Comparison of ENCODE assay signal across 34 mouse cellular contexts in the genomic region with DNA sequence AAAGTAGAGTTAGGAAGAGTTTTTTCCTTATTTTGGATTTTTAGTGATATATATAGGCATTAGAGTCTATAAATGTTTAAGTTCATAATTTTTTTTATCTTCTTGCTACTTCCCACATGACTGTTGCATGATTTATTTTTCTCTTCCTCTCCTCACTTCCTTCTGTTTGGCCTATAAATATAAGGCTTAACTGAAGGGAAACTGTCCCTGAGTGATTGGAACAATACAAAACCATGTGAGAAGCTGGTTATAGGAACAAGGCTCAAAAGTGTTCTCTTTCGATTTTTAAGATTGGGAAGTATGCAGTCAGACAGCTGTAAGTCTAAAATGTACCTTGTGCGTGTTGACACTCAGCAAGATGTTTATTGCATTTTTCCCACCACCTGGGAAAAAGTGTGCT. TPM values are rescaled to one million over a fixed set of nuclear protein-coding genes. Genes with fewer than 3 reads are reported as not detected.
DNase-seq lines count a peak whose midpoint lies in the region; ATAC-seq lines count a peak whose summit lies in the region.
"Had no signal": no experiment of that assay in that cellular context is flagged by ENCODE, and none has a peak within 500 bp of the region (broad histone marks: within the 10 kb centered on the region; RNA-seq: fewer than 3 reads in every experiment).

No protein-coding gene starts in this region.

- intact Hi-C loops in heart, postnatal 25 days (cut with DNase I): no loop called here

- no peak overlapping the region for H3K4me3 ChIP-seq in limb, embryonic 10.5 days
- no peak overlapping the region for H3K4me3 ChIP-seq in kidney, embryonic 14.5 days (ENCODE audit: low read length)
- H3K4me3 ChIP-seq: embryonic facial prominence, embryonic 10.5 days; embryonic facial prominence, embryonic 15.5 days; forebrain, embryonic 12.5 days; heart, embryonic 12.5 days; hindbrain, embryonic 10.5 days; hindbrain, embryonic 15.5 days; limb, embryonic 12.5 days; liver, embryonic 12.5 days; myocyte; neural tube, embryonic 13.5 days had no signal

- no peak overlapping the region for H3K9ac ChIP-seq in kidney, embryonic 14.5 days (ENCODE audit: low read depth, low read length)
- H3K9ac ChIP-seq: embryonic facial prominence, embryonic 15.5 days; forebrain, embryonic 12.5 days; forebrain, postnatal 0 days; heart, embryonic 12.5 days; hindbrain, embryonic 15.5 days; limb, embryonic 12.5 days; liver, embryonic 12.5 days; liver, postnatal 0 days; neural tube, embryonic 13.5 days had no signal

- no peaks in the 10 kb centered on the region for H3K9me3 ChIP-seq in limb, embryonic 10.5 days (replicated peaks)
- no peaks in the 10 kb centered on the region for H3K9me3 ChIP-seq in kidney, embryonic 14.5 days (ENCODE audit: control insufficient read depth, low read length)
- H3K9me3 ChIP-seq: embryonic facial prominence, embryonic 10.5 days; embryonic facial prominence, embryonic 15.5 days; forebrain, embryonic 12.5 days; G1E; heart, embryonic 12.5 days; hindbrain, embryonic 10.5 days; hindbrain, embryonic 15.5 days; limb, embryonic 12.5 days; liver, embryonic 12.5 days; neural tube, embryonic 13.5 days had no signal

- WGBS in limb, embryonic 10.5 days: 82% methylated on average over 2 of the region's 2 CpGs
- WGBS in kidney, embryonic 14.5 days: 75% methylated on average over 2 of the region's 2 CpGs

- H3K4me2 ChIP-seq in kidney, embryonic 14.5 days (replicated peaks; ENCODE audit: low read depth, low read length): no peak overlapping the region
- H3K4me2 ChIP-seq: embryonic facial prominence, embryonic 15.5 days; forebrain, embryonic 12.5 days; heart, embryonic 12.5 days; hindbrain, embryonic 15.5 days; limb, embryonic 12.5 days; liver, embryonic 12.5 days; midbrain, embryonic 11.5 days; neural tube, embryonic 13.5 days had no signal

- peak; percentile 1 for DNase-seq in heart, adult 8-10 months (ENCODE audit: low spot score)
- no peak for DNase-seq in heart, postnatal 25 days (ENCODE audit: low spot score)
- DNase-seq in brain, adult 2 months (ENCODE audit: low read depth, low spot score): peak; percentile 9
- DNase-seq in telencephalon, adult 2 months (ENCODE audit: low read depth, low spot score): peak; percentile 22
- no peak for DNase-seq in limb, embryonic 10.5 days (ENCODE audit: low spot score)
- DNase-seq: adrenal gland, postnatal 10 days; cerebellum, adult 11-12 months; cerebellum, adult 9-11 months; forebrain, postnatal 0 days; gastrocnemius, postnatal 14 days; heart, adult 18-20 months; kidney, adult 18-20 months; layer of hippocampus, postnatal 36 days; liver, postnatal 0 days; lung, postnatal 10 days; thymus, adult 18-20 months; thymus, postnatal 25 days had no signal

- H3K36me3 ChIP-seq in limb, embryonic 10.5 days: no peaks in the 10 kb centered on the region
- no peaks in the 10 kb centered on the region for H3K36me3 ChIP-seq in kidney, embryonic 14.5 days (ENCODE audit: control insufficient read depth, insufficient read depth, low read length)
- H3K36me3 ChIP-seq: embryonic facial prominence, embryonic 10.5 days; embryonic facial prominence, embryonic 15.5 days; forebrain, embryonic 12.5 days; G1E; heart, embryonic 12.5 days; hindbrain, embryonic 10.5 days; hindbrain, embryonic 15.5 days; limb, embryonic 12.5 days; liver, embryonic 12.5 days; neural tube, embryonic 13.5 days had no signal

- H3K4me1 ChIP-seq in limb, embryonic 10.5 days: no peaks in the 10 kb centered on the region
- H3K4me1 ChIP-seq in kidney, embryonic 14.5 days (ENCODE audit: control insufficient read depth, insufficient read depth, low read length): no peaks in the 10 kb centered on the region
- H3K4me1 ChIP-seq: embryonic facial prominence, embryonic 10.5 days; embryonic facial prominence, embryonic 15.5 days; forebrain, embryonic 12.5 days; heart, embryonic 12.5 days; hindbrain, embryonic 10.5 days; hindbrain, embryonic 15.5 days; limb, embryonic 12.5 days; liver, embryonic 12.5 days; neural tube, embryonic 13.5 days had no signal

- peak; percentile 88 for ATAC-seq in megakaryocyte, adult 5-6 weeks (ENCODE audit: poor library complexity, severe bottlenecking)
- no peak for ATAC-seq in kidney, embryonic 14.5 days (ENCODE audit: low FRiP score, low TSS enrichment)
- ATAC-seq: forebrain, postnatal 0 days; inflammation-experienced regulatory T-cells, adult 6 months; liver, embryonic 12.5 days; liver, postnatal 0 days; midbrain, embryonic 16.5 days; Patski had no signal

- no peak overlapping the region for H3K27ac ChIP-seq in limb, embryonic 10.5 days
- no peak overlapping the region for H3K27ac ChIP-seq in kidney, embryonic 14.5 days (ENCODE audit: low read depth, low read length)
- H3K27ac ChIP-seq: embryonic facial prominence, embryonic 10.5 days; embryonic facial prominence, embryonic 15.5 days; forebrain, embryonic 12.5 days; hindbrain, embryonic 10.5 days; hindbrain, embryonic 15.5 days; limb, embryonic 12.5 days; liver, embryonic 12.5 days; neural tube, embryonic 13.5 days had no signal

- no peaks in the 10 kb centered on the region for H3K27me3 ChIP-seq in limb, embryonic 10.5 days (ENCODE audit: low read depth, poor library complexity, severe bottlenecking)
- no peaks in the 10 kb centered on the region for H3K27me3 ChIP-seq in kidney, embryonic 14.5 days (ENCODE audit: control insufficient read depth, insufficient read depth, low read length)
- H3K27me3 ChIP-seq: embryonic facial prominence, embryonic 15.5 days; forebrain, embryonic 12.5 days; heart, embryonic 12.5 days; hindbrain, embryonic 15.5 days; limb, embryonic 12.5 days; liver, embryonic 12.5 days; neural tube, embryonic 13.5 days had no signal

RNA-seq across cellular contexts. Expression of gene Pkib, which starts 58.4 kb away (rescaled TPM):
- total RNA-seq in heart, adult 8-10 months (2022): 1 to 10 TPM in 2 of 4 experiments, under 1 TPM in 2; 0.68 to 2.2 (median 1.3) TPM
- under 1 TPM; 0.55 to 0.56 TPM for total RNA-seq in heart, postnatal 25 days (2021)
- 30.4 and 36.0 TPM in 2 replicates for total RNA-seq in megakaryocyte, adult 5-6 weeks (2015)
- total RNA-seq in megakaryocyte, adult 5-6 weeks (2017): 18.0 and 21.8 TPM in 2 replicates
- 0.30 TPM in 1 of 2 replicates, not detected in the other for polyA plus RNA-seq in limb, embryonic 10.5 days (2016; fragmentation: Nextera tagmentation; extraction: Ambion mirVana)
- polyA plus RNA-seq in kidney, embryonic 14.5 days (2014; fragmentation: Nextera tagmentation; extraction: Ambion mirVana): 2.4 and 4.8 TPM in 2 replicates
- total RNA-seq: gastrocnemius, postnatal 14 days had no signal
- polyA plus RNA-seq: G1E, myocyte had no signal

Comparison
In these comparisons a context has a peak if more than half of its experiments do, and no peak if none do; other contexts are left out.
1. DNase-seq: peak in heart, adult 8-10 months (single experiment), brain, adult 2 months (single experiment) and telencephalon, adult 2 months (single experiment); none in heart, postnatal 25 days (single experiment) and limb, embryonic 10.5 days (single experiment).
2. RNA of gene Pkib, which starts 58.4 kb away (total RNA-seq): 18.0 to 36.0 TPM in megakaryocyte, adult 5-6 weeks; 0.68 to 2.2 TPM in heart, adult 8-10 months and 0.55 to 0.56 TPM in heart, postnatal 25 days; every median in the first group is over 4 times any median in the second.